Mouse (Mus musculus) kidney, adult 2 months (tissue): ENCODE measurements around the gene Dnajb4.

Experiments used
- CTCF ChIP-seq: fragments of 200-500 bp; conservative IDR thresholded peaks from 2 replicates; pipeline ENCODE4 v1.5.1; 2011; ENCODE audit warnings: low read depth, mild to moderate bottlenecking, control low read depth, low read length, moderate library complexity, mixed read lengths; ENCODE audit not compliant: insufficient read depth, insufficient read length
- POLR2A ChIP-seq: fragments of 200-500 bp; IDR thresholded peaks from one replicate; pipeline ENCODE4 v1.6.1; 2011; ENCODE audit warnings: low read depth, low read length, control low read depth

DNA sequence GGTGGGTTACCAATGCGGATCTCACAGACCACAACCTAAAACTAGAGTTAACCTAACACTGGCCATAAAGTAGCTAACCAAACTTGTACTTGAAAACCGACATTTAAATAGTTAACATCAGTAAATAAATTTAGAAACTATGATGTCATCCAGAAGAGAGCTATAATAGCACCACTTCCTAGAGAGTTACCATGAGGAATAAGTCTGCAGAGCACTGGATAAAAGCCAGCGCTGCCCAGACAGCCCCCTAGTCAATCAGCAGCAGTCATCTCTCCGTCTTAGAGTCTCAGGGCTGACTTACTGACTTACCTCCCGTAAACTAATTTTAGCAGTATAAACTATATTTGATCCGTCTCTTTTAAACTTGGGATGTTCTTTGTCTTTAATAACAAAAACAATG is 24.0 kb downstream of the Dnajb4 start:
- TF ChIP-seq POLR2A (no peak), CTCF (no peak)
